In the genomic region with DNA sequence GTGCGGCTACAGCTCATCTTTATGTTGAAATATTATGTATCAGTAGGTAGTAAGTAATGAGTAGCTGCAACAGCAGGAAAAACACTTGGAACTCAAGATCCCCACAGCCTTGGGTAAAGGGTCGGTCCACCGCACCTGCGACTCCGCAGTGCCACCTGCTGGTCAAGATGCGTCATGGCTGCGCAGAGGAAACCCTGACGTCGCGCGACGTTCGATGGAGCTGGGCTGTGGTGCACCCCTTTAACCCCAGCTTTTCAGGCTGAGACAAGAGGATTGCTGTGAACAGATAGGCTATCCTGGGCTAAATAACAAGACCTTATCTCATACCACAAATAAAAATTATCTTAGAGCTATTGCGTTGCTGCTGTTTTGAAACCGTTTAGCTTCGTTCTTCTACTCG, we compare ENCODE assay signal across 8 mouse cellular contexts. TPM values are rescaled to one million over a fixed set of nuclear protein-coding genes. Genes with fewer than 3 reads are reported as not detected.
DNase-seq lines count a peak whose midpoint lies in the region; ATAC-seq and TF ChIP-seq lines count a peak whose summit lies in the region.

No protein-coding gene starts in this region.

- H3K9ac ChIP-seq in heart, embryonic 14.5 days (ENCODE audit: low read length) = no peak overlapping the region
- H3K9ac ChIP-seq in liver, embryonic 15.5 days = no peak overlapping the region
- H3K9ac ChIP-seq in neural tube, embryonic 12.5 days = no peak overlapping the region
- no peak overlapping the region for H3K9ac ChIP-seq in stomach, postnatal 0 days (ENCODE audit: low read length)

- no peak for TF ChIP-seq EP300 in stomach, postnatal 0 days (optimal IDR thresholded peaks at IDR 0.05)

- peak; percentile 60 for ATAC-seq in erythroid progenitor cell, adult 5-6 weeks (replicated peaks; ENCODE audit: low FRiP score, poor library complexity, severe bottlenecking)
- ATAC-seq in heart, embryonic 14.5 days (ENCODE audit: insufficient number of reproducible peaks, insufficient read depth, low FRiP score, low read depth) = peak; percentile 40
- peak; percentile 38 for ATAC-seq in liver, embryonic 15.5 days (ENCODE audit: insufficient read depth)
- ATAC-seq in neural tube, embryonic 12.5 days (ENCODE audit: low FRiP score, low read depth) = peak; percentile 80
- peak; percentile 73 for ATAC-seq in stomach, postnatal 0 days (ENCODE audit: low FRiP score, low TSS enrichment)

- H3K4me3 ChIP-seq in heart, embryonic 14.5 days (ENCODE audit: control insufficient read depth in 1 of 2, insufficient read depth in 1 of 2, low read depth in 1 of 2, low read length in 2 of 2) = peak overlapping the region in 1 of 2 experiments; percentile 61; a peak in 2 of 4 replicates
- H3K4me3 ChIP-seq in liver, embryonic 15.5 days (replicated peaks) = peak overlapping the region; percentile 70
- no peak overlapping the region for H3K4me3 ChIP-seq in neural tube, embryonic 12.5 days
- no peak overlapping the region for H3K4me3 ChIP-seq in stomach, postnatal 0 days (ENCODE audit: low read depth, low read length)

- H3K4me2 ChIP-seq in heart, embryonic 14.5 days (ENCODE audit: low read length) = peak overlapping the region; percentile 78
- peak overlapping the region; percentile 77 for H3K4me2 ChIP-seq in liver, embryonic 15.5 days
- peak overlapping the region; percentile 69 for H3K4me2 ChIP-seq in neural tube, embryonic 12.5 days (replicated peaks)
- H3K4me2 ChIP-seq in stomach, postnatal 0 days (replicated peaks; ENCODE audit: low read depth) = no peak overlapping the region

- peak; percentile 94 for DNase-seq in CD4-positive, CD25-positive, alpha-beta regulatory T cell, adult 2 months (ENCODE audit: low read depth, low spot score)
- peak; percentile 55 for DNase-seq in brain, embryonic 18.5 days (ENCODE audit: low read depth, low spot score)
- peak; percentile 87 for DNase-seq in kidney, postnatal 10 days
- DNase-seq in stomach, postnatal 0 days (ENCODE audit: low spot score) = peak; percentile 89

- WGBS in heart, embryonic 14.5 days = 6% methylated on average over 17 of the region's 17 CpGs
- WGBS in liver, embryonic 15.5 days (ENCODE audit: insufficient replicate concordance) = 2% methylated on average over 17 of the region's 17 CpGs
- 8% methylated on average over 17 of the region's 17 CpGs for WGBS in neural tube, embryonic 12.5 days
- 5% methylated on average over 17 of the region's 17 CpGs for WGBS in stomach, postnatal 0 days

- peaks cover 0 to 14% of the 10 kb centered on the region in 2 experiments; a peak in 3 of 4 replicates for H3K4me1 ChIP-seq in heart, embryonic 14.5 days (ENCODE audit: control insufficient read depth in 2 of 2, insufficient read depth in 2 of 2, low read length in 2 of 2)
- H3K4me1 ChIP-seq in liver, embryonic 15.5 days (replicated peaks) = peaks cover 43% of the 10 kb centered on the region
- peaks cover 13% of the 10 kb centered on the region for H3K4me1 ChIP-seq in neural tube, embryonic 12.5 days
- H3K4me1 ChIP-seq in stomach, postnatal 0 days (replicated peaks; ENCODE audit: control insufficient read depth, insufficient read depth) = 0 out of 2 replicates have a peak, but pooled peaks cover 2% of the 10 kb centered on the region

- peak; percentile 99 for TF ChIP-seq CTCF in stomach, postnatal 0 days (IDR thresholded peaks at IDR 0.05; ENCODE audit: low read depth)

- no peak overlapping the region for H3K27ac ChIP-seq in heart, embryonic 14.5 days (replicated peaks in 1 of 2; ENCODE audit: control insufficient read depth in 1 of 2, insufficient read depth in 1 of 2, low read depth in 2 of 2, low read length in 2 of 2)
- H3K27ac ChIP-seq in liver, embryonic 15.5 days (replicated peaks) = peak overlapping the region; percentile 86
- H3K27ac ChIP-seq in neural tube, embryonic 12.5 days = no peak overlapping the region
- H3K27ac ChIP-seq in stomach, postnatal 0 days (replicated peaks) = no peak overlapping the region

- H3K9me3 ChIP-seq in heart, embryonic 14.5 days (ENCODE audit: control insufficient read depth, low read length) = no peaks in the 10 kb centered on the region
- H3K9me3 ChIP-seq in liver, embryonic 15.5 days (replicated peaks) = no peaks in the 10 kb centered on the region
- H3K9me3 ChIP-seq in neural tube, embryonic 12.5 days = no peaks in the 10 kb centered on the region
- H3K9me3 ChIP-seq in stomach, postnatal 0 days (ENCODE audit: control insufficient read depth, low read length) = no peaks in the 10 kb centered on the region

- H3K27me3 ChIP-seq in heart, embryonic 14.5 days (ENCODE audit: control insufficient read depth, insufficient read depth, low read length) = no peaks in the 10 kb centered on the region
- no peaks in the 10 kb centered on the region for H3K27me3 ChIP-seq in liver, embryonic 15.5 days
- no peaks in the 10 kb centered on the region for H3K27me3 ChIP-seq in neural tube, embryonic 12.5 days (replicated peaks)
- H3K27me3 ChIP-seq in stomach, postnatal 0 days (ENCODE audit: control insufficient read depth, insufficient read depth, low read length) = no peaks in the 10 kb centered on the region

- H3K36me3 ChIP-seq in heart, embryonic 14.5 days (ENCODE audit: control insufficient read depth, insufficient read depth, low read length) = peaks cover 14% of the 10 kb centered on the region
- H3K36me3 ChIP-seq in liver, embryonic 15.5 days (replicated peaks) = peaks cover 1% of the 10 kb centered on the region; the same call in 1 of the 2 replicates
- peaks cover 11% of the 10 kb centered on the region for H3K36me3 ChIP-seq in neural tube, embryonic 12.5 days
- no peaks in the 10 kb centered on the region; the same call in 1 of the 2 replicates for H3K36me3 ChIP-seq in stomach, postnatal 0 days (ENCODE audit: control insufficient read depth, insufficient read depth, low read length)

RNA-seq across cellular contexts. Expression of gene Prr3, which starts 13.6 kb away (rescaled TPM):
- total RNA-seq in erythroid progenitor cell, adult 5-6 weeks (2015; ENCODE audit: low replicate concordance) = 5.4 and 6.5 TPM in 2 replicates
- total RNA-seq in erythroid progenitor cell, adult 5-6 weeks (2017; ENCODE audit: low replicate concordance) = 4.6 TPM in 1 of 2 replicates, not detected in the other
- polyA plus RNA-seq in heart, embryonic 14.5 days (2014; fragmentation: Nextera tagmentation; extraction: Ambion mirVana) = 10.9 and 11.2 TPM in 2 replicates
- polyA plus RNA-seq in liver, embryonic 15.5 days (2015; fragmentation: Nextera tagmentation; extraction: Ambion mirVana) = 5.5 and 6.8 TPM in 2 replicates
- polyA plus RNA-seq in neural tube, embryonic 12.5 days (2016; fragmentation: Nextera tagmentation; extraction: Ambion mirVana) = 50.9 and 56.1 TPM in 2 replicates
- polyA plus RNA-seq in stomach, postnatal 0 days (2015; fragmentation: Nextera tagmentation; extraction: Ambion mirVana) = 10.8 and 10.9 TPM in 2 replicates

RNA-seq across cellular contexts. Expression of gene Gnl1, which starts 14.0 kb away (rescaled TPM):
- 1.3 and 4.3 TPM in 2 replicates for total RNA-seq in erythroid progenitor cell, adult 5-6 weeks (2015; ENCODE audit: low replicate concordance)
- 3.3 and 4.9 TPM in 2 replicates for total RNA-seq in erythroid progenitor cell, adult 5-6 weeks (2017; ENCODE audit: low replicate concordance)
- 26.2 and 27.2 TPM in 2 replicates for polyA plus RNA-seq in heart, embryonic 14.5 days (2014; fragmentation: Nextera tagmentation; extraction: Ambion mirVana)
- polyA plus RNA-seq in liver, embryonic 15.5 days (2015; fragmentation: Nextera tagmentation; extraction: Ambion mirVana) = 9.3 and 10.8 TPM in 2 replicates
- 53.3 and 53.5 TPM in 2 replicates for polyA plus RNA-seq in neural tube, embryonic 12.5 days (2016; fragmentation: Nextera tagmentation; extraction: Ambion mirVana)
- 24.6 and 25.1 TPM in 2 replicates for polyA plus RNA-seq in stomach, postnatal 0 days (2015; fragmentation: Nextera tagmentation; extraction: Ambion mirVana)

RNA-seq across cellular contexts. Expression of gene Abcf1, which starts 24.1 kb away (rescaled TPM):
- total RNA-seq in erythroid progenitor cell, adult 5-6 weeks (2015; ENCODE audit: low replicate concordance) = 26.3 and 36.9 TPM in 2 replicates
- total RNA-seq in erythroid progenitor cell, adult 5-6 weeks (2017; ENCODE audit: low replicate concordance) = 120 and 139 TPM in 2 replicates
- polyA plus RNA-seq in heart, embryonic 14.5 days (2014; fragmentation: Nextera tagmentation; extraction: Ambion mirVana) = 57.0 and 58.3 TPM in 2 replicates
- 37.4 and 47.0 TPM in 2 replicates for polyA plus RNA-seq in liver, embryonic 15.5 days (2015; fragmentation: Nextera tagmentation; extraction: Ambion mirVana)
- 105 and 112 TPM in 2 replicates for polyA plus RNA-seq in neural tube, embryonic 12.5 days (2016; fragmentation: Nextera tagmentation; extraction: Ambion mirVana)
- polyA plus RNA-seq in stomach, postnatal 0 days (2015; fragmentation: Nextera tagmentation; extraction: Ambion mirVana) = 54.8 and 71.5 TPM in 2 replicates

RNA-seq across cellular contexts. Expression of gene H2-T24, which starts 26.7 kb away (rescaled TPM):
- total RNA-seq in erythroid progenitor cell, adult 5-6 weeks (2015; ENCODE audit: low replicate concordance) = 84.3 and 115 TPM in 2 replicates
- total RNA-seq in erythroid progenitor cell, adult 5-6 weeks (2017; ENCODE audit: low replicate concordance) = 293 and 328 TPM in 2 replicates
- 2.6 and 2.7 TPM in 2 replicates for polyA plus RNA-seq in heart, embryonic 14.5 days (2014; fragmentation: Nextera tagmentation; extraction: Ambion mirVana)
- polyA plus RNA-seq in liver, embryonic 15.5 days (2015; fragmentation: Nextera tagmentation; extraction: Ambion mirVana) = 8.2 and 9.2 TPM in 2 replicates
- polyA plus RNA-seq in neural tube, embryonic 12.5 days (2016; fragmentation: Nextera tagmentation; extraction: Ambion mirVana) = 4.5 and 5.2 TPM in 2 replicates
- 1.0 and 1.1 TPM in 2 replicates for polyA plus RNA-seq in stomach, postnatal 0 days (2015; fragmentation: Nextera tagmentation; extraction: Ambion mirVana)

RNA-seq across cellular contexts. Expression of gene H2-T23, which starts 39.0 kb away (rescaled TPM):
- total RNA-seq in erythroid progenitor cell, adult 5-6 weeks (2015; ENCODE audit: low replicate concordance) = 109 and 146 TPM in 2 replicates
- total RNA-seq in erythroid progenitor cell, adult 5-6 weeks (2017; ENCODE audit: low replicate concordance) = 93.4 and 104 TPM in 2 replicates
- polyA plus RNA-seq in heart, embryonic 14.5 days (2014; fragmentation: Nextera tagmentation; extraction: Ambion mirVana) = 4.2 and 4.4 TPM in 2 replicates
- polyA plus RNA-seq in liver, embryonic 15.5 days (2015; fragmentation: Nextera tagmentation; extraction: Ambion mirVana) = 52.8 and 65.8 TPM in 2 replicates
- 3.6 and 4.0 TPM in 2 replicates for polyA plus RNA-seq in neural tube, embryonic 12.5 days (2016; fragmentation: Nextera tagmentation; extraction: Ambion mirVana)
- polyA plus RNA-seq in stomach, postnatal 0 days (2015; fragmentation: Nextera tagmentation; extraction: Ambion mirVana) = 35.9 and 40.2 TPM in 2 replicates
